Mouse (Mus musculus) T-helper 2 cell (primary cell): ENCODE data around the gene Gtf3c3.

Experiments used
- in situ Hi-C: fragments of 300-600 bp; cut with MboI, MseI; formaldehyde crosslinking; loops from one replicate; pipeline ENCODE4 v1.15.1; 2025; ENCODE audit warnings: high pct_unique_total_duplicates

The Gtf3c3 gene

GRCm38 (mm10) chr1:54438340-54439079, at the start of gene Gtf3c3:
Gtf3c3 (minus strand) TSS chr1:54438971.
- in situ Hi-C loops = no loop called here

GRCm38 (mm10) chr1:54484744-54485420, 46.1 kb upstream of the Gtf3c3 start:
- in situ Hi-C loops = loop anchor here (10.0 kb wide), 1 partner anchor 1440 kb away; no protein-coding TSS in a partner anchor

- in situ Hi-C loops = loop anchor here (10.0 kb wide), 1 partner anchor 1436 kb away; no protein-coding TSS in a partner anchor
Measured at GRCm38 (mm10) chr1:54480491-54480890, 41.7 kb upstream of the Gtf3c3 start.

- in situ Hi-C loops = no loop called here
Measured at GRCm38 (mm10) chr1:54468662-54469061, 29.9 kb upstream of the Gtf3c3 start.

GRCm38 (mm10) chr1:54467366-54467765, 28.6 kb upstream of the Gtf3c3 start:
- in situ Hi-C loops = no loop called here

- in situ Hi-C loops = no loop called here
Measured at GRCm38 (mm10) chr1:54452116-54452515, 13.3 kb upstream of the Gtf3c3 start.

- in situ Hi-C loops = no loop called here
Measured at GRCm38 (mm10) chr1:54448833-54449232, 10.1 kb upstream of the Gtf3c3 start.

- in situ Hi-C loops = no loop called here
Measured at GRCm38 (mm10) chr1:54443641-54444040, 4.9 kb upstream of the Gtf3c3 start.

- in situ Hi-C loops = no loop called here
Measured at GRCm38 (mm10) chr1:54439080-54439476, 307 bp upstream of the Gtf3c3 start.

GRCm38 (mm10) chr1:54422195-54422750, 16.5 kb downstream of the Gtf3c3 start:
- in situ Hi-C loops = no loop called here

GRCm38 (mm10) chr1:54421670-54422069, 17.1 kb downstream of the Gtf3c3 start:
- in situ Hi-C loops = no loop called here

GRCm38 (mm10) chr1:54402736-54403135, 36.0 kb downstream of the Gtf3c3 start:
- in situ Hi-C loops = no loop called here

GRCm38 (mm10) chr1:54384221-54384620, 54.5 kb downstream of the Gtf3c3 start:
- in situ Hi-C loops = no loop called here

- in situ Hi-C loops = no loop called here
Measured at GRCm38 (mm10) chr1:54380978-54381914, 57.5 kb downstream of the Gtf3c3 start.

GRCm38 (mm10) chr1:54377506-54378051, 61.2 kb downstream of the Gtf3c3 start:
- in situ Hi-C loops = no loop called here

- in situ Hi-C loops = no loop called here
Measured at GRCm38 (mm10) chr1:54356566-54356965, 82.2 kb downstream of the Gtf3c3 start.

GRCm38 (mm10) chr1:54355485-54355884, 83.3 kb downstream of the Gtf3c3 start:
- in situ Hi-C loops = no loop called here

GRCm38 (mm10) chr1:54354786-54355185, 84.0 kb downstream of the Gtf3c3 start:
- in situ Hi-C loops = no loop called here
